Mouse (Mus musculus) ES-Bruce4 (cell line): ENCODE data around the gene Tsnax. TPM values are rescaled to one million over a fixed set of nuclear protein-coding genes. Genes with fewer than 3 reads are reported as not detected.
A peak's percentile ranks its signal among the peaks of the same experiment; 100 is the strongest.

Source experiments
- H3K27ac ChIP-seq: 2 replicates; pipeline ENCODE4 v1.5.1; 2012; ENCODE audit warnings: low read length, inconsistent platforms; ENCODE audit not compliant: insufficient read depth
- H3K27me3 ChIP-seq: 2 replicates; pipeline ENCODE4 v1.6.1; 2012; ENCODE audit warnings: mild to moderate bottlenecking, low read length, inconsistent platforms; ENCODE audit not compliant: control insufficient read depth, poor library complexity, insufficient read depth, severe bottlenecking
- H3K36me3 ChIP-seq: 2 replicates; pipeline ENCODE4 v1.6.1; 2012; ENCODE audit warnings: inconsistent platforms, mild to moderate bottlenecking, low read length, moderate library complexity; ENCODE audit not compliant: control insufficient read depth, poor library complexity, insufficient read depth, severe bottlenecking
- H3K4me1 ChIP-seq: one replicate; pipeline ENCODE4 v1.8.1; 2011; ENCODE audit warnings: low read length; ENCODE audit not compliant: control insufficient read depth, insufficient read depth
- H3K4me3 ChIP-seq: 2 replicates; pipeline ENCODE4 v1.5.1; 2011; ENCODE audit warnings: low read depth, mild to moderate bottlenecking, low read length
- H3K9ac ChIP-seq: 2 replicates; pipeline ENCODE4 v1.6.1; 2012; ENCODE audit warnings: low read depth, mild to moderate bottlenecking, inconsistent platforms; ENCODE audit not compliant: poor library complexity, severe bottlenecking
- H3K9me3 ChIP-seq: replicated peaks from 2 replicates; pipeline ENCODE4 v1.6.1; 2012; ENCODE audit warnings: mild to moderate bottlenecking, low read length, inconsistent platforms; ENCODE audit not compliant: control insufficient read depth, poor library complexity, insufficient read depth, severe bottlenecking
- CTCF ChIP-seq: IDR thresholded peaks from one replicate; pipeline ENCODE4 v1.8.1; 2011; ENCODE audit warnings: low read depth, low read length
- EP300 ChIP-seq: IDR thresholded peaks from 2 replicates; pipeline ENCODE4 v1.6.1; 2011; ENCODE audit warnings: low read depth, low read length; ENCODE audit not compliant: insufficient read depth
- POLR2A ChIP-seq: IDR thresholded peaks from one replicate; pipeline ENCODE4 v1.8.1; 2011; ENCODE audit warnings: low read length; ENCODE audit not compliant: insufficient read depth
- polyA plus RNA-seq: library from polyadenylated mRNA; stranded (reverse); fragments of >200 nt; gene quantifications from 2 replicates; pipeline ENCODE4 v1.2.4, GENCODE M21; 2011; ENCODE audit warnings: low read depth; ENCODE audit not compliant: missing spikeins, insufficient read depth, insufficient read length

Tsnax gene
- polyA plus RNA-seq, 1 experiment, result 51.2 TPM

DNA sequence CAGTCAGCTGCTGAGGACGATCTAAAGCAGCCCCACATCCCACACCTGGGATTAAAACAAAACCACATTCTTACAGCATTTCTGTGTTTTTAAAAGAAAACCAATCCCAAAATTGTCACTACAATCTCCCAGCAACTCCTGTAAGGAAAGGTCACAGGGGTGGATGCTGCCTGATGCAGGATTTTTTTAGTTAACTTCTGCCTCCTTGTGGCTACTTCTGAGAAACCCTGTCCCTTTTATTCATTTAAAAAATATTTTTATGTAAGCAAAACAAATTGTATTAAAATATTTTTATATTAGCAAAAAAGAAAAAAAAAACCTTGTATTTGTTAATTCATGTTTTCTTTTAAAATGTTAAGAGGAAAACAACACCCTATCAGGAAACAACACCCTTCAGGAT is 33.0 kb downstream of the Tsnax start:
- no peak for TF ChIP-seq POLR2A
- TF ChIP-seq CTCF, result no peak
- no peak for TF ChIP-seq EP300
- H3K27me3 ChIP-seq, result no peaks in the 10 kb centered on the region
- no peak overlapping the region for H3K27ac ChIP-seq
- no peaks in the 10 kb centered on the region for H3K36me3 ChIP-seq
- H3K9me3 ChIP-seq, result no peaks in the 10 kb centered on the region
- no peak overlapping the region for H3K9ac ChIP-seq
- H3K4me1 ChIP-seq, result no peaks in the 10 kb centered on the region
- no peak overlapping the region for H3K4me3 ChIP-seq

DNA sequence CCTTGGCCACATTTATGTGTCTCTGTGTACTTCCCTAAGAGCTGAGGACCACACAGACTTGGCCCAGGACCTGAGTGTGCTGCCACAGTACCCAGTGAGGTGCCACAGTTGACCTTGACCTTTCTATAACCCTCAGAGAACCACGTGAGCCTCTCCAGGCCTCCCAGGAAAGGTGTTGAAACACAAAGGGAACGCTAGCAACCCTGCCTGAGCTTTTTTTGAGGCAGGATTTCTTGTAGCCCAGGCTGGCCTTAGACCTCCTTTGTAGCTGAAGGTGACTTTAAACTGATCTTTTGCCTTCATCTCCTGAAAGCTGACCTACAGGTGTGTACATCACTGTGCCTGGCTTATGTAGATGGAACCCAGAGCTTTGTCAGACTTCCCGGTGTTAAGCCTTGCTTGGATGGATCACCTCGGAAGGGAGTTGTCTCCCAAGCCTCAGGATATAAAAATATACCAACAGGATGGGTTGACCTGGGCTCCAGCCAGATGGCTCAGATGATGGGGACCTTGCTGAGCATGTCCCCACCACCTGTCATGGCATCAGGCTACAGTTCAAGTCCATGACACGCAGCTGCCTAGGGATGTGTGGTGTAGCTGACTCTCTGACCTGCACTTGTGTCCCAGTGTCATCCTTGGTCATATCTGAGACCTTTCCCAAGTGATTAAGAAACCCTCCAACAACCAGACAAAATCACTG is 36.4 kb downstream of the Tsnax start:
- H3K27ac ChIP-seq, result no peak overlapping the region

DNA sequence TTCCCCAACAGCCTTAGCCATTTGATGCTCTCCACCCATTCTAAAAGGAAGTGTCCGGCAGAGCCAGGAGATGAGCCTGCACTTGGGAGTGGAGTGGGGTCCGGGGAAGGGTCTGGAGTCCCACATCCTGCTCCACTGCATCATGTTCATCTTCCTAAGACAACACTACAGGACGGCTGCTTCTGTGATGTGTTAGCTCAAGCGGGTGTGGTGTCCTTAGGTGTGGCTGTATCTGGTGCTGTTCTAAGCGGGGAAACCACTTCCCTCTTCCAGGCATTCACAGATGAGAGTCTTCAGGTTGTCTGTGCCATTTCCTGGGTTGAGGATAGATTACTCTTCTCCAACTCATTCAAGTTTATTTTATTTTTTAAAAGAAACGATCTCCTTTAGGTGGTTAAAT is 37.0 kb downstream of the Tsnax start:
- Histone ChIP-seq H3K27me3 (peaks cover 13% of the 10 kb centered on the region), H3K27ac (no peak overlapping the region), H3K4me3 (no peak overlapping the region), H3K9me3 (no peaks in the 10 kb centered on the region), H3K9ac (no peak overlapping the region), H3K4me1 (no peaks in the 10 kb centered on the region), H3K36me3 (no peaks in the 10 kb centered on the region)
- no peak for TF ChIP-seq POLR2A
- no peak for TF ChIP-seq CTCF
- no peak for TF ChIP-seq EP300

More for the DNA sequence above, 36.4 kb downstream of the Tsnax start:
- Histone ChIP-seq H3K27me3 (peaks cover 7% of the 10 kb centered on the region), H3K4me1 (no peaks in the 10 kb centered on the region), H3K4me3 (no peak overlapping the region), H3K9me3 (no peaks in the 10 kb centered on the region), H3K36me3 (no peaks in the 10 kb centered on the region), H3K9ac (no peak overlapping the region)
- TF ChIP-seq POLR2A (no peak), CTCF (no peak), EP300 (no peak)

GRCm38 (mm10) chr8:125052026-125052425 is 39.2 kb downstream of the Tsnax start:
- Histone ChIP-seq H3K27ac (no peak overlapping the region), H3K4me3 (no peak overlapping the region), H3K4me1 (no peaks in the 10 kb centered on the region), H3K9me3 (no peaks in the 10 kb centered on the region), H3K27me3 (peaks cover 16% of the 10 kb centered on the region), H3K9ac (no peak overlapping the region), H3K36me3 (no peaks in the 10 kb centered on the region)
- TF ChIP-seq POLR2A (no peak), CTCF (peak; percentile 91), EP300 (no peak)

DNA sequence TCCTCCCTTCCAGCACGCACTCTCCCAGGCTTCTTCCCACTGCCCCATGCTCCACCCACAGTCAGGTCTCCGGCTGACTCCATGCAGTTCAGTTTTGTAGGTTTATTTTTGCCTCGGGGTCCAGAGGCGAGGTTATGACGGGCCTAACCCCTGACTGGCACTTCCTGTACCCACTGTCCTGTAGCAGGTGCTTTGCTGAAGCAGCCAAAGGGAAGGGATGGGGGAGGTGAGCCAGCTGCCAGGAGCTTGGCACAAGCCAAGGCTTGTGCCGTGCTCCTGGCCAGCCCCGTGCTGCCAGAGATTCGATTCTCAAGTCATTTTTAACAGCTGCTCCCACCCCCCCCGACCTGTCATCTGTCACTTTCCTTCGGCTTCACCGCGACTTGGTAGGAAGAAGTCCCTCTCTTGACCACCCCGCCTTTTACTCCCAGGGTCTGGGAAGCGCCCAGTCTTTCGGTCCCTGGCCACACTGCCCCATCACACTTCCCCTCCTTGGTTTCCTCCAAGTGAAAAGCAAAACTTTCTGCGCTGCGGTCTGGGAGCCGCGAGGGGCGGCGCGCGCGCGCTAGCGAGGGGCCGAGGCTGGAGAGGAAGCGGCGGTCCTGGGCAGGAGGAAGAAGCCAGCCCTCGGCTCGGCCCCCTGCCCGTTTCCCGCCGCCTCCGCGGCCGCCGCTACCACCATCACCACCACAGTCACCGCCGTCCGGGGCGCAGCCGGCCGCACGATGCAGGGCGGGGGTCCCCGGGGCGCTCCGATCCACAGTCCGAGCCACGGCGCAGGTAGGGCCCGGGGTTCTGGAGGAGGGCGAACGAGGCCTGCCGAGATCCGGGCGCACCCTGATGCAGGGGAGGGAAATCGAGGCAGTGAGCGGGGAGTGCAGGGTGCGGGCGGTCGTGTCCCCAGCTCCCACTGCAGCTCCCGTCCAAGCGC is 41.0 kb downstream of the Tsnax start, which contains the start of gene Disc1:
Gene Disc1 (plus strand): TSS at position 691 of the 931 bp plus-strand sequence.
- TF ChIP-seq EP300 (no peak), CTCF (no peak), POLR2A (no peak)
- no peak within 1 kb of the TSS for H3K27ac ChIP-seq

More for the DNA sequence above, 41.0 kb downstream of the Tsnax start, which contains the start of gene Disc1:
- H3K4me3 ChIP-seq, result peak within 1 kb of the TSS; percentile 78
- no peaks in the 10 kb centered on the region for H3K4me1 ChIP-seq
- no peaks in the 10 kb centered on the region for H3K9me3 ChIP-seq
- peak within 1 kb of the TSS; percentile 74 for H3K9ac ChIP-seq
- H3K36me3 ChIP-seq, result no peaks in the 10 kb centered on the region
- peaks cover 16% of the 10 kb centered on the region for H3K27me3 ChIP-seq
